Mouse (Mus musculus) midbrain, embryonic 11.5 days (tissue): Measurements from ENCODE around the gene Cavin1. TPM values are rescaled to one million over a fixed set of nuclear protein-coding genes. Genes with fewer than 3 reads are reported as not detected.

Experiments used
- ATAC-seq: fragments of 200-750 bp; cut with Nextera tagmentation; 2 replicates; pipeline ENCODE4 v1.8.0; 2017; ENCODE audit warnings: moderate TSS enrichment, moderate library complexity; ENCODE audit not compliant: low FRiP score
- DNase-seq: peaks from one replicate; pipeline ENCODE4 v3.0.0; 2015; ENCODE audit warnings: low spot score; ENCODE audit errors: missing footprints
- H3K27ac ChIP-seq: fragments of 300-500 bp; sonication (generic); 2 replicates; pipeline ENCODE4 v1.5.1; 2014; ENCODE audit warnings: low read depth, low read length
- H3K27me3 ChIP-seq: fragments of 300-500 bp; sonication (generic); 2 replicates; pipeline ENCODE4 v1.6.1; 2014; ENCODE audit warnings: mild to moderate bottlenecking, low read length, moderate library complexity, mixed read lengths; ENCODE audit not compliant: control insufficient read depth, insufficient read depth
- H3K36me3 ChIP-seq: fragments of 300-500 bp; sonication (generic); 2 replicates; pipeline ENCODE4 v1.6.1; 2014; ENCODE audit warnings: mild to moderate bottlenecking, low read length, moderate library complexity, mixed read lengths; ENCODE audit not compliant: control insufficient read depth, insufficient read depth
- H3K4me1 ChIP-seq: fragments of 300-500 bp; sonication (generic); 2 replicates; pipeline ENCODE4 v1.6.1; 2014; ENCODE audit warnings: low read length; ENCODE audit not compliant: control insufficient read depth, insufficient read depth
- H3K4me2 ChIP-seq: fragments of 300-500 bp; sonication (generic); 2 replicates; pipeline ENCODE4 v1.6.1; 2014; ENCODE audit warnings: mild to moderate bottlenecking, moderate library complexity
- H3K4me3 ChIP-seq: fragments of 300-500 bp; sonication (generic); 2 replicates; pipeline ENCODE4 v1.5.1; 2014; ENCODE audit warnings: low read depth, low read length
- H3K9ac ChIP-seq: fragments of 300-500 bp; sonication (generic); 2 replicates; pipeline ENCODE4 v1.6.1; 2014; ENCODE audit warnings: low read length
- H3K9me3 ChIP-seq: fragments of 300-500 bp; sonication (generic); 2 replicates; pipeline ENCODE4 v1.6.1; 2016; ENCODE audit warnings: low read length; ENCODE audit not compliant: control insufficient read depth
- WGBS: fragments of 180-500 bp; shearing (Covaris S2); extraction: QIAGEN DNeasy Blood & Tissue Kit; methylation state at CpG from one replicate; pipeline ENCODE4 v1.1.7; 2014; 5-methylcytosine and 5-hydroxymethylcytosine counted together
- polyA plus RNA-seq: library from polyadenylated mRNA; unstranded; fragments of >200 nt; fragmentation: Nextera tagmentation; extraction: Ambion mirVana; gene quantifications from 2 replicates; pipeline ENCODE4 v1.2.1, GENCODE M21; 2014

Cavin1 gene
- polyA plus RNA-seq, 1 experiment from 2014 or later, result 12.5 TPM

DNA sequence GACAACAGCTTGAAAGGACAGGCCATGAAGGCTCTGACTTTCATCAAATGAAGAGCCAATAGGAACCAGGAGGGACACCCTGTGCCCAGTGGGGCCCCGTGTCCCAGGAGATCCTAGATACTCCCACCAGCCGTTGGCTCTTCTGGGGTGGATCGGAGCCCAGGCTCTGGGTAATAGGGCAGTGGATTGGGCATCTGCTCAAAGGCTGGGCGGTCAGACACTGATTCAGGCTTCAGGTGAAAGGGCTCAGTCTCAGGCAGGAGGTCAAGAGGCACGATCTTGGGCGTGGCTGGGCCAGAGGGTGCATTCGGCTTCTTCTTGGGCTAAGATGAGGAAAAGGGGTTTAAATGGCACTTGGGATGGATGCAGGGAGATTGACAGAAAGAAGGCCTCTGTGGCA, 6.5 kb downstream of the Cavin1 start:
- ATAC-seq, result no peak
- WGBS, result 85% methylated on average over 7 of the region's 7 CpGs

DNA sequence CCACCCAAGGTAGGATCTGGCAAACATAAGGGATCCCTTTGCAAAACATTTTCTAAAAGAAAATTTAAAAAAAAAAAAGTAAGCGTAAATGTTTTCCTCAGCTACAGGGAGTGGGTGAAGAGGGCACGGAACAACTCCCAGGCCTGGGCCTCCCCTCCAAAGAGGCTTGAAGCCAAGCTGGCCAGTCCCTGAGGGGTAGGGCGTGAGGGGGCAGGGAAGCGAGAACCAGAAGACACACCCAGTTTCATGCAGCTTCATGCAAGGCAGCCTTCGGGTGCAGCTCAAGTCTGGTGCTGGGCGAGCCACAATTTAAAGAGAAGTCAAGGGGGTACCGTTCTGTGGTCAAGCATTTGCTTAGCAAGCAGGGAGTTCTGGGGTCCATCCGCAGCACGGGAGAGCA, 7.0 kb downstream of the Cavin1 start:
- Histone ChIP-seq H3K4me1 (peaks cover 3% of the 10 kb centered on the region; the same call in 1 of the 2 replicates), H3K36me3 (no peaks in the 10 kb centered on the region), H3K27ac (no peak overlapping the region), H3K27me3 (peaks cover 17% of the 10 kb centered on the region), H3K9ac (no peak overlapping the region), H3K4me2 (no peak overlapping the region), H3K9me3 (no peaks in the 10 kb centered on the region), H3K4me3 (no peak overlapping the region)
- ATAC-seq (no peak), DNase-seq (peak; percentile 26)
- WGBS, result 79% methylated on average over 9 of the region's 9 CpGs

More for the DNA sequence above, 6.5 kb downstream of the Cavin1 start:
- Histone ChIP-seq H3K4me2 (no peak overlapping the region), H3K9me3 (no peaks in the 10 kb centered on the region), H3K9ac (no peak overlapping the region), H3K4me3 (no peak overlapping the region), H3K4me1 (peaks cover 1% of the 10 kb centered on the region; the same call in 1 of the 2 replicates), H3K36me3 (no peaks in the 10 kb centered on the region), H3K27me3 (peaks cover 17% of the 10 kb centered on the region), H3K27ac (no peak overlapping the region)
- DNase-seq, result peak; percentile 2

DNA sequence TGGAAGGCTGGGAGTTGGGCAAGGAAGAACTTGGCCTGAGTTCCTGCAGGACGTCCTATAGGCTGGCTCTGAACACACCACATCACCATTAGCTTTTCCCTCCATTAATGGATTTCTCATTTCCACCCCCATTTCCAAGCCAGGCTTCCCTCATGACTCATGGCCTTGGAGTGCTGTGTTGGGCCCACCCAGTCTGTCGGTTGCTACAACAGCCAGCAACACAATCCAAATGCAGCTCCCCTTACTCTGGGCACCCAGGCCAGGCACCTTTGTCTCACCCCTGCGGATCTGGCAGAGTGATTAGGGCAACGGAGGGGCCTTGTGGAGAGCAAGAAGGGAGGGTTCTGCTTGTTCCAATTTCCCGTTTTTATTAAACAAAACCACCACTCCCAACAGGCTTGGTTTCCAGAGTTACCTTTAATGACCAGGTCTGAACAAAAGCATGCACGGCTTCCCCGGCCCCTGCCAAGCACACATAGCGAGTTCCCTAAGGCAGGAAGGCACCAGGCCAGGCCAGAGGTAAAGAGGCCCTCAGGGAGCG, 8.2 kb downstream of the Cavin1 start:
- Histone ChIP-seq H3K9ac (no peak overlapping the region), H3K4me1 (peaks cover 3% of the 10 kb centered on the region; the same call in 1 of the 2 replicates), H3K36me3 (no peaks in the 10 kb centered on the region), H3K4me2 (no peak overlapping the region), H3K4me3 (no peak overlapping the region), H3K9me3 (no peaks in the 10 kb centered on the region), H3K27ac (no peak overlapping the region), H3K27me3 (peaks cover 22% of the 10 kb centered on the region)
- WGBS, result 75% methylated on average over 9 of the region's 9 CpGs
- DNase-seq (peak; percentile 62), ATAC-seq (no peak)

DNA sequence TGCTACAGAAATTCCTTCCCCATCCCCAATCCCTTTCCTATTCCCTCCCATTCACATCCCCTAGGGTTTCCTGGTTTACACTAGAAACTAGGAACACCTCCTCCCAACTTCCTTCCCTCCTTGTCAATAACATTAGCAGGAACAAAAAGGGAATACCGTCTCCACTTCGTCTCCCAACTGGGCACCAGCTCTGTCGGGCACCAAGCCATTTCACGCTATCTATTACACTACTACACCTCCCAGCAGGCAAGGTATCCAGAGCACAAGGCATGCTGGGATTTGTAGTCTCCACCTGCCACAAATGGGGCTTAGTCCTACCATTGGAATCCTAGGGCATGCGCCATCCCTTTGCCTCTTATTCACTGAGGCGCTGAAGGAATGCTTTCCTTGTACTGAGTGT, 10.1 kb downstream of the Cavin1 start:
- Histone ChIP-seq H3K4me1 (peaks cover 3% of the 10 kb centered on the region; the same call in 1 of the 2 replicates), H3K4me2 (no peak overlapping the region), H3K27ac (no peak overlapping the region), H3K9me3 (no peaks in the 10 kb centered on the region), H3K4me3 (no peak overlapping the region), H3K9ac (no peak overlapping the region), H3K27me3 (peaks cover 20% of the 10 kb centered on the region), H3K36me3 (no peaks in the 10 kb centered on the region)
- DNase-seq (peak; percentile 84), ATAC-seq (0 out of 2 replicates have a peak, but pooled peaks have one; percentile 48)
- WGBS, result 8% methylated on average over 6 of the region's 6 CpGs

DNA sequence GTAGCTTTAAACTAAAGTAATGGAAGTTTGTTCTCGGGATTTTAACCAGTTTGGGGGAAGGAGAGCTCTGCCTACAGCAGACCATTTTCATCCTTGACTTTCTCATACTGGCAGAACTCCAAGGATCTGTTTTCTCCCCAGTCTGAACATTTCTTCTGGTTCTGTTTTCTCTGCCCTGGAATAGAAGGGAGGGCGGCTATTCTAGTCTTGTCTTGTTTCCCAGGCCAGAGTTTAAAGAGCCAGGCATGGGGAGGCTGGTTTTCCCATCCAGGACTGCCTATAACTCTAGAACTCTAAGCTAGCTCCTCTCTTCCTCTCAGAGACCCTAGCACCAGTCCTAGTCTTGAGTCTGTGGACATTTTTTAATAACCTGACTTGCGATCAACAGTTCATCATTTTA, 10.9 kb downstream of the Cavin1 start:
- DNase-seq, result no peak
- no peak overlapping the region for H3K4me2 ChIP-seq
- no peak overlapping the region for H3K9ac ChIP-seq
- WGBS, result 31% methylated on average over 3 of the region's 3 CpGs
- H3K4me3 ChIP-seq, result no peak overlapping the region
- H3K9me3 ChIP-seq, result no peaks in the 10 kb centered on the region
- no peak for ATAC-seq
- no peak overlapping the region for H3K27ac ChIP-seq
- H3K36me3 ChIP-seq, result no peaks in the 10 kb centered on the region
- H3K27me3 ChIP-seq, result peaks cover 20% of the 10 kb centered on the region
- H3K4me1 ChIP-seq, result peaks cover 3% of the 10 kb centered on the region; the same call in 1 of the 2 replicates

DNA sequence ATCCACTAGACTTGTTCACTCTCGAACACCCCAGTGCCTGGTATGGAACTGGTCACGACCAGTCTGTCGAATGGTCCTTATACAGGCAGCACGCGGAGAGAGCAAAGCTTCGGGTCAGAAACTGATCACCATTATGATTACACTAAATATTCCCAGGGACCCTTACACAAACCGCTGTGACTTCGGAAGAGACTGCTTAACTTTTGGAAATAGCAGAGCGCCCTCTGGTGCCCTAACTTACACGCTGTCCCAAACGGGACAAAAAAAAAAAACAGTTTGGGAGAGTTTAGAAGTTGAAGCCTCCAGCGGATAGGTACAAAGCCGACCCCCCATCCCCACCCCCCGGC, 11.2 kb downstream of the Cavin1 start:
- H3K4me2 ChIP-seq, result peak overlapping the region; percentile 35
- no peak overlapping the region for H3K9ac ChIP-seq
- DNase-seq (peak; percentile 96), ATAC-seq (no peak)
- peaks cover 3% of the 10 kb centered on the region; the same call in 1 of the 2 replicates for H3K4me1 ChIP-seq
- H3K9me3 ChIP-seq, result no peaks in the 10 kb centered on the region
- 4% methylated on average over 14 of the region's 14 CpGs for WGBS
- H3K27me3 ChIP-seq, result peaks cover 20% of the 10 kb centered on the region
- H3K36me3 ChIP-seq, result no peaks in the 10 kb centered on the region
- no peak overlapping the region for H3K27ac ChIP-seq
- peak overlapping the region; percentile 21; the same call in 1 of the 2 replicates for H3K4me3 ChIP-seq

DNA sequence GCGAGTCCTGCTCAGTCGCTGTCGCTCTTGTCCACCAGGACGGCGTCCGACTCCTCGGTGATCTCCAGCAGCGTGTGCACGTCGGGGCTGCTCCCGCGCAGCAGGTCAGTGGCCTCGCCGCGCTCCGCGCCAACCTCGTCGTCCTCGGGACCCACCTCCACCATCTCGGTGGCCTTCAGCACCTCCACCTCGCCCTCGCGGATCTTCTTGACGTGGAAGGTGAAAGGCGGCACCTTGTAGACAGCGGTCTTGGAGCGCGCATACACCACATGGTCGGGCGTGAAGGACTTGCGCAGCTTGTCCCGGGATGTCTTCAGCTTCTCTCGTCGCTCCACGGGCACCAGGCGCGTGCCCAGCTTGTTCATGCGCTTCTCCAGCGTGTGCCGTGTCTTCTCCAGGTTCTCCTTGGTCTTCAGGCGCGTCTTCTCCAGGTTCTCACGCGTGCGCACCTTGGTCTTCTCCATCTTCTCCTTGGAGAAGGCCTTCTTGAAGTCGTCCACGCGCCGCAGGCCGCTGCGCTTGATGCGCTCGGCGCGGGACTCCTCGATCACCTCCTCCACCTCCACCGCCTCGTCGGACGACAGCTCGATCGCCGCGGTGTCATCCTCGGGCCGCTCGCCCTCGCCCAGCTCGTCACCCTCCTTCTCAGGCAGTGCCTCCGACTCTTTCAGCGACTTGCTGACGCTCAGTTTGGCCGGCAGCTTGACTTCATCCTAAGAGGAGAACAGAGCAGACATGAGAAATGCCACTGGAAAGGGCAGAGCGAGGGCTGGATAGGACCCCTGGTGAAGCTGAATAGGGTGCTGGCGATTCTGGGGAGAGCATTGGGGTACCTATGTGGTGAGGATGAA, 11.8 kb downstream of the Cavin1 start:
- no peaks in the 10 kb centered on the region for H3K36me3 ChIP-seq
- H3K4me2 ChIP-seq, result peak overlapping the region; percentile 35
- no peak overlapping the region for H3K9ac ChIP-seq
- DNase-seq, result peak; percentile 90
- no peaks in the 10 kb centered on the region for H3K9me3 ChIP-seq
- no peak overlapping the region for H3K27ac ChIP-seq
- WGBS, result 6% methylated on average over 76 of the region's 76 CpGs
- no peak for ATAC-seq
- H3K4me3 ChIP-seq, result peak overlapping the region; percentile 21
- peaks cover 3% of the 10 kb centered on the region; the same call in 1 of the 2 replicates for H3K4me1 ChIP-seq
- H3K27me3 ChIP-seq, result peaks cover 20% of the 10 kb centered on the region

DNA sequence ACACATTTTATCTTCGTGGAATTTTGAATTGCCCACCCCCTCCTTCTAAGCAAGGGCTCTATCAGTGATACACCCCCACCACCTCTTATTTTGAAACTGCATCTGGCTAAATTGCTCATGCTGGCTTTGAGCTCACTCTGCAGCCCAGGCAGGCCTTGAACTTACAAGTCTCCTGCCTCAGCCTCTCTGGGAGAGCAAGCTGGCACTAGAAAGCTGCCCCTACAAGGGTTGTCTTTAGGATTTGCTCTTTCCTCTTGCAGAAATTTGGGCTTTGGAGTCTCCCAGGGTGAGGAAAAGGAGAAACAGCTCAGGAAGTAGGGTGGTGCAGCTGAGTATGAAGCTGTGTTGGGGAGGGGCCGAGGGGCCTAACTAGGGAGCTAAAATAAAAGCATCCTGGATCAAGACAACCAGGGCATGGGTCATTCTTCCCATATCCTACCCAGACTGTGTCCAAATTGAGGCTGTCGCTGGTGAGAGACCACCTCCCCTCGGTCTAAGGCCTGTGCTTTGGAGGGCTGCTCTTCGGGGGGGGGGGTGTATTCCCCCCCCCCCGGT, 12.7 kb downstream of the Cavin1 start:
- Histone ChIP-seq H3K27ac (no peak overlapping the region), H3K36me3 (no peaks in the 10 kb centered on the region), H3K9me3 (no peaks in the 10 kb centered on the region), H3K4me3 (no peak overlapping the region), H3K9ac (no peak overlapping the region), H3K4me2 (no peak overlapping the region), H3K4me1 (peaks cover 3% of the 10 kb centered on the region; the same call in 1 of the 2 replicates), H3K27me3 (peaks cover 20% of the 10 kb centered on the region)
- ATAC-seq, result no peak
- no peak for DNase-seq
- WGBS, result 36% methylated on average over 6 of the region's 6 CpGs

DNA sequence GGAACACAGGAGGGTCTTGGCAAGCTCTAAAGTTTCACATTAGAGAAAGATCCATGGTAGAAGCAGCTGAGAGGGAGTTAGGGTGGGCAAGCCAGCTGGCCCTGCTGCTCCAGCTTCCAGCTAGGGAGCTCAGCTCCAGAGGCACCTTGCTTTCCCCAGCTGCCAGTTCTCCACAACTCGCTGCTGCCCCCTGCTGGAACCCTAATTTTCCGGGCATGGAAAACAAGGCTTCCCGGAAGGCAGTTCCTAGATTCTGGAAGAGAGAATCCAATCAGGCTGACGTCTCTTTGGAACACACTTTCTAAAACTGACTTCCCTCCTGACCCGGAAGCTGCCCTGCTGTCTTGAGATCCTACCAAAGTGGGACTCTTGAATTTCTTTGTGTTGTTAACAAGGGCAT, 13.4 kb downstream of the Cavin1 start:
- Histone ChIP-seq H3K9me3 (no peaks in the 10 kb centered on the region), H3K9ac (no peak overlapping the region), H3K4me2 (no peak overlapping the region), H3K27ac (no peak overlapping the region), H3K36me3 (no peaks in the 10 kb centered on the region), H3K27me3 (peaks cover 20% of the 10 kb centered on the region), H3K4me1 (peaks cover 3% of the 10 kb centered on the region; the same call in 1 of the 2 replicates), H3K4me3 (no peak overlapping the region)
- peak; percentile 100 for DNase-seq
- no peak for ATAC-seq
- WGBS, result 2% methylated on average over 5 of the region's 5 CpGs
